Mouse (Mus musculus): ENCODE data around the gene Dguok. TPM values are rescaled to one million over a fixed set of nuclear protein-coding genes. Genes with fewer than 3 reads are reported as not detected.

Gene Dguok
- 10 to 100 TPM; 54.7 to 81.8 TPM for total RNA-seq (2023)

GRCm38 (mm10) chr6:83506258-83507167, at the start of gene Dguok:
Gene Dguok, minus strand, starts transcription at chr6:83506969.

GRCm38 (mm10) chr6:83536028-83536794, 29.4 kb upstream of the Dguok start, which contains the start of gene Actg2:
Gene Actg2, minus strand, starts transcription at chr6:83536265.

GRCm38 (mm10) chr6:83459034-83459644, 47.6 kb downstream of the Dguok start, which contains the start of gene Tet3:
Gene Tet3, minus strand, starts transcription at chr6:83459084.

Other genes starting within 250 kb of the Dguok start
- 10 to 100 TPM; 12.7 to 14.5 TPM for gene Mthfd2, start 181.1 kb downstream of the Dguok start, total RNA-seq (2023)
- gene Mob1a, start 181.0 kb downstream of the Dguok start, total RNA-seq (2023), result 100 to 1,000 TPM; 153 to 161 TPM
- gene Bola3, start 157.8 kb downstream of the Dguok start, total RNA-seq (2023), result 10 to 100 TPM; 26.0 to 34.8 TPM
- 10 to 100 TPM; 82.0 to 89.5 TPM for gene Tet3, start 47.9 kb downstream of the Dguok start, total RNA-seq (2023)
- not detected for gene Actg2, start 29.3 kb upstream of the Dguok start, total RNA-seq (2023)
- 10 to 100 TPM; 19.8 to 21.8 TPM for gene Stambp, start 65.8 kb upstream of the Dguok start, total RNA-seq (2023)
- gene Clec4f, start 149.2 kb upstream of the Dguok start, total RNA-seq (2023), result not detected
- gene Cd207, start 170.9 kb upstream of the Dguok start, total RNA-seq (2023), result not detected
- not detected for gene Vax2, start 204.3 kb upstream of the Dguok start, total RNA-seq (2023)
- not detected for gene Atp6v1b1, start 236.0 kb upstream of the Dguok start, total RNA-seq (2023)

Data from B cell, adult 67 days (primary cell).